Mouse (Mus musculus): ENCODE measurements around the gene Myl9. TPM values are rescaled to one million over a fixed set of nuclear protein-coding genes. Genes with fewer than 3 reads are reported as not detected.
A peak's percentile ranks its signal among the peaks of the same experiment; 100 is the strongest.

Gene Myl9
- polyA plus RNA-seq, 1 experiment from 2014 or later: 105 TPM

GRCm38 (mm10) chr2:156760843-156761505, 14.2 kb upstream of the Myl9 start:
- H3K27me3 ChIP-seq (ENCODE audit: control insufficient read depth, insufficient read depth, low read length): no peaks in the 10 kb centered on the region
- H3K4me2 ChIP-seq (ENCODE audit: low read depth, low read length, severe bottlenecking): no peak overlapping the region
- H3K9ac ChIP-seq (ENCODE audit: low read length): no peak overlapping the region
- H3K4me1 ChIP-seq (replicated peaks; ENCODE audit: control insufficient read depth, insufficient read depth, low read length): no peaks in the 10 kb centered on the region
- H3K36me3 ChIP-seq (ENCODE audit: control insufficient read depth, insufficient read depth, low read length): peaks cover 45% of the 10 kb centered on the region
- WGBS: 93% methylated on average over 5 of the region's 5 CpGs
- H3K9me3 ChIP-seq (ENCODE audit: control insufficient read depth, low read length): peaks cover 9% of the 10 kb centered on the region; the same call in 1 of the 2 replicates
- ATAC-seq (replicated peaks; ENCODE audit: low FRiP score): no peak
- H3K4me3 ChIP-seq (ENCODE audit: low read depth, low read length): no peak overlapping the region
- H3K27ac ChIP-seq (ENCODE audit: low read depth, low read length): no peak overlapping the region
- no peak for DNase-seq (ENCODE audit: low spot score)

- Histone ChIP-seq H3K9ac (ENCODE audit: low read length) (no peak overlapping the region), H3K27me3 (ENCODE audit: control insufficient read depth, insufficient read depth, low read length) (no peaks in the 10 kb centered on the region), H3K27ac (ENCODE audit: low read depth, low read length) (no peak overlapping the region), H3K36me3 (ENCODE audit: control insufficient read depth, insufficient read depth, low read length) (peaks cover 38% of the 10 kb centered on the region), H3K4me1 (replicated peaks; ENCODE audit: control insufficient read depth, insufficient read depth, low read length) (no peaks in the 10 kb centered on the region), H3K4me2 (ENCODE audit: low read depth, low read length, severe bottlenecking) (no peak overlapping the region), H3K4me3 (ENCODE audit: low read depth, low read length) (no peak overlapping the region), H3K9me3 (ENCODE audit: control insufficient read depth, low read length) (peaks cover 9% of the 10 kb centered on the region; the same call in 1 of the 2 replicates)
- 95% methylated on average over 17 of the region's 17 CpGs for WGBS
- no peak for DNase-seq (ENCODE audit: low spot score)
- no peak for ATAC-seq (replicated peaks; ENCODE audit: low FRiP score)
Observed at GRCm38 (mm10) chr2:156761521-156762278, 13.5 kb upstream of the Myl9 start.

- WGBS: 91% methylated on average over 21 of the region's 21 CpGs
- H3K27ac ChIP-seq (ENCODE audit: low read depth, low read length): no peak overlapping the region
Observed at GRCm38 (mm10) chr2:156762499-156762898, 12.7 kb upstream of the Myl9 start.

GRCm38 (mm10) chr2:156763101-156763500, 12.1 kb upstream of the Myl9 start:
- H3K27ac ChIP-seq (ENCODE audit: low read depth, low read length): no peak overlapping the region
- peaks cover 24% of the 10 kb centered on the region for H3K36me3 ChIP-seq (ENCODE audit: control insufficient read depth, insufficient read depth, low read length)
- no peak for ATAC-seq (replicated peaks; ENCODE audit: low FRiP score)
- H3K4me2 ChIP-seq (ENCODE audit: low read depth, low read length, severe bottlenecking): no peak overlapping the region
- H3K4me3 ChIP-seq (ENCODE audit: low read depth, low read length): no peak overlapping the region
- no peaks in the 10 kb centered on the region for H3K4me1 ChIP-seq (replicated peaks; ENCODE audit: control insufficient read depth, insufficient read depth, low read length)
- WGBS: 87% methylated on average over 11 of the region's 11 CpGs
- H3K9me3 ChIP-seq (ENCODE audit: control insufficient read depth, low read length): peaks cover 3% of the 10 kb centered on the region; the same call in 1 of the 2 replicates
- no peak overlapping the region for H3K9ac ChIP-seq (ENCODE audit: low read length)
- DNase-seq (ENCODE audit: low spot score): no peak
- no peaks in the 10 kb centered on the region for H3K27me3 ChIP-seq (ENCODE audit: control insufficient read depth, insufficient read depth, low read length)

More at GRCm38 (mm10) chr2:156762499-156762898, 12.7 kb upstream of the Myl9 start:
- H3K4me3 ChIP-seq (ENCODE audit: low read depth, low read length): no peak overlapping the region
- no peak for ATAC-seq (replicated peaks; ENCODE audit: low FRiP score)
- H3K9me3 ChIP-seq (ENCODE audit: control insufficient read depth, low read length): peaks cover 9% of the 10 kb centered on the region; the same call in 1 of the 2 replicates
- H3K4me1 ChIP-seq (replicated peaks; ENCODE audit: control insufficient read depth, insufficient read depth, low read length): no peaks in the 10 kb centered on the region
- H3K9ac ChIP-seq (ENCODE audit: low read length): no peak overlapping the region
- H3K36me3 ChIP-seq (ENCODE audit: control insufficient read depth, insufficient read depth, low read length): peaks cover 30% of the 10 kb centered on the region
- no peak overlapping the region for H3K4me2 ChIP-seq (ENCODE audit: low read depth, low read length, severe bottlenecking)
- no peak for DNase-seq (ENCODE audit: low spot score)
- H3K27me3 ChIP-seq (ENCODE audit: control insufficient read depth, insufficient read depth, low read length): no peaks in the 10 kb centered on the region

- ATAC-seq (replicated peaks; ENCODE audit: low FRiP score): no peak
- WGBS: 96% methylated on average over 10 of the region's 10 CpGs
- no peak overlapping the region for H3K9ac ChIP-seq (ENCODE audit: low read length)
- H3K9me3 ChIP-seq (ENCODE audit: control insufficient read depth, low read length): no peaks in the 10 kb centered on the region
- no peak overlapping the region for H3K27ac ChIP-seq (ENCODE audit: low read depth, low read length)
- H3K4me3 ChIP-seq (ENCODE audit: low read depth, low read length): no peak overlapping the region
- H3K4me2 ChIP-seq (ENCODE audit: low read depth, low read length, severe bottlenecking): no peak overlapping the region
- H3K4me1 ChIP-seq (replicated peaks; ENCODE audit: control insufficient read depth, insufficient read depth, low read length): no peaks in the 10 kb centered on the region
- no peaks in the 10 kb centered on the region for H3K27me3 ChIP-seq (ENCODE audit: control insufficient read depth, insufficient read depth, low read length)
- peaks cover 15% of the 10 kb centered on the region for H3K36me3 ChIP-seq (ENCODE audit: control insufficient read depth, insufficient read depth, low read length)
- DNase-seq (ENCODE audit: low spot score): no peak
Observed at GRCm38 (mm10) chr2:156764022-156764421, 11.2 kb upstream of the Myl9 start.

- H3K27ac ChIP-seq (ENCODE audit: low read depth, low read length): no peak overlapping the region
- no peak for ATAC-seq (replicated peaks; ENCODE audit: low FRiP score)
- 76% methylated on average over 4 of the region's 4 CpGs for WGBS
- no peaks in the 10 kb centered on the region for H3K4me1 ChIP-seq (replicated peaks; ENCODE audit: control insufficient read depth, insufficient read depth, low read length)
- H3K4me2 ChIP-seq (ENCODE audit: low read depth, low read length, severe bottlenecking): no peak overlapping the region
- H3K9me3 ChIP-seq (ENCODE audit: control insufficient read depth, low read length): no peaks in the 10 kb centered on the region
- peaks cover 15% of the 10 kb centered on the region for H3K36me3 ChIP-seq (ENCODE audit: control insufficient read depth, insufficient read depth, low read length)
- no peaks in the 10 kb centered on the region for H3K27me3 ChIP-seq (ENCODE audit: control insufficient read depth, insufficient read depth, low read length)
- H3K9ac ChIP-seq (ENCODE audit: low read length): no peak overlapping the region
- H3K4me3 ChIP-seq (ENCODE audit: low read depth, low read length): no peak overlapping the region
- no peak for DNase-seq (ENCODE audit: low spot score)
Observed at GRCm38 (mm10) chr2:156764747-156765146, 10.5 kb upstream of the Myl9 start.

- peaks cover 15% of the 10 kb centered on the region for H3K36me3 ChIP-seq (ENCODE audit: control insufficient read depth, insufficient read depth, low read length)
- H3K9me3 ChIP-seq (ENCODE audit: control insufficient read depth, low read length): no peaks in the 10 kb centered on the region
- H3K9ac ChIP-seq (ENCODE audit: low read length): no peak overlapping the region
- H3K27me3 ChIP-seq (ENCODE audit: control insufficient read depth, insufficient read depth, low read length): no peaks in the 10 kb centered on the region
- no peaks in the 10 kb centered on the region for H3K4me1 ChIP-seq (replicated peaks; ENCODE audit: control insufficient read depth, insufficient read depth, low read length)
- no peak overlapping the region for H3K27ac ChIP-seq (ENCODE audit: low read depth, low read length)
- WGBS: 91% methylated on average over 8 of the region's 8 CpGs
- no peak for ATAC-seq (replicated peaks; ENCODE audit: low FRiP score)
- no peak for DNase-seq (ENCODE audit: low spot score)
- no peak overlapping the region for H3K4me3 ChIP-seq (ENCODE audit: low read depth, low read length)
- no peak overlapping the region for H3K4me2 ChIP-seq (ENCODE audit: low read depth, low read length, severe bottlenecking)
Observed at GRCm38 (mm10) chr2:156765593-156765992, 9.6 kb upstream of the Myl9 start.

GRCm38 (mm10) chr2:156766227-156767019, 8.8 kb upstream of the Myl9 start:
- H3K27me3 ChIP-seq (ENCODE audit: control insufficient read depth, insufficient read depth, low read length): no peaks in the 10 kb centered on the region
- WGBS: 80% methylated on average over 10 of the region's 10 CpGs
- ATAC-seq (replicated peaks; ENCODE audit: low FRiP score) (no peak), DNase-seq (ENCODE audit: low spot score) (peak; percentile 48)
- no peak overlapping the region for H3K9ac ChIP-seq (ENCODE audit: low read length)
- H3K4me1 ChIP-seq (replicated peaks; ENCODE audit: control insufficient read depth, insufficient read depth, low read length): no peaks in the 10 kb centered on the region
- H3K9me3 ChIP-seq (ENCODE audit: control insufficient read depth, low read length): no peaks in the 10 kb centered on the region
- no peak overlapping the region for H3K27ac ChIP-seq (ENCODE audit: low read depth, low read length)
- H3K4me2 ChIP-seq (ENCODE audit: low read depth, low read length, severe bottlenecking): no peak overlapping the region
- peaks cover 10% of the 10 kb centered on the region for H3K36me3 ChIP-seq (ENCODE audit: control insufficient read depth, insufficient read depth, low read length)
- H3K4me3 ChIP-seq (ENCODE audit: low read depth, low read length): no peak overlapping the region

Measured in forebrain, embryonic 11.5 days (tissue).